Mouse (Mus musculus): ENCODE results near the gene Engase. TPM values are rescaled to one million over a fixed set of nuclear protein-coding genes. Genes with fewer than 3 reads are reported as not detected.

Engase gene
- polyA plus RNA-seq, 1 experiment from 2014 or later = 3.9 TPM

GRCm38 (mm10) chr11:118433398-118433868, 43.2 kb upstream of the Engase start:
- Histone ChIP-seq H3K4me3 (ENCODE audit: low read depth, low read length) (no peak overlapping the region), H3K9ac (ENCODE audit: low read length) (no peak overlapping the region; the same call in 1 of the 2 replicates)
- 51% methylated on average over 10 of the region's 10 CpGs for WGBS

GRCm38 (mm10) chr11:118434093-118434492, 42.5 kb upstream of the Engase start:
- H3K9ac ChIP-seq (ENCODE audit: low read length) = peak overlapping the region; percentile 35; the same call in 1 of the 2 replicates
- H3K27me3 ChIP-seq (replicated peaks; ENCODE audit: control insufficient read depth, insufficient read depth, low read length) = no peaks in the 10 kb centered on the region
- DNase-seq (ENCODE audit: low spot score) = no peak
- H3K27ac ChIP-seq (ENCODE audit: low read depth, low read length) = no peak overlapping the region
- peaks cover 30% of the 10 kb centered on the region for H3K4me1 ChIP-seq (ENCODE audit: control insufficient read depth, insufficient read depth, low read length)
- no peaks in the 10 kb centered on the region for H3K36me3 ChIP-seq (ENCODE audit: control insufficient read depth, insufficient read depth, low read length)
- peak overlapping the region; percentile 29 for H3K4me2 ChIP-seq (ENCODE audit: low read length)
- H3K4me3 ChIP-seq (ENCODE audit: low read depth, low read length) = no peak overlapping the region
- 54% methylated on average over 13 of the region's 13 CpGs for WGBS
- ATAC-seq = no peak
- no peaks in the 10 kb centered on the region for H3K9me3 ChIP-seq (replicated peaks; ENCODE audit: control insufficient read depth, low read length)

More at GRCm38 (mm10) chr11:118433398-118433868, 43.2 kb upstream of the Engase start:
- no peaks in the 10 kb centered on the region for H3K27me3 ChIP-seq (replicated peaks; ENCODE audit: control insufficient read depth, insufficient read depth, low read length)
- no peak overlapping the region for H3K27ac ChIP-seq (ENCODE audit: low read depth, low read length)
- ATAC-seq = peak; percentile 30; the same call in 1 of the 2 replicates
- H3K9me3 ChIP-seq (replicated peaks; ENCODE audit: control insufficient read depth, low read length) = no peaks in the 10 kb centered on the region
- DNase-seq (ENCODE audit: low spot score) = peak; percentile 67
- peaks cover 29% of the 10 kb centered on the region for H3K4me1 ChIP-seq (ENCODE audit: control insufficient read depth, insufficient read depth, low read length)
- H3K4me2 ChIP-seq (ENCODE audit: low read length) = peak overlapping the region; percentile 29
- no peaks in the 10 kb centered on the region for H3K36me3 ChIP-seq (ENCODE audit: control insufficient read depth, insufficient read depth, low read length)

GRCm38 (mm10) chr11:118436471-118436935, 40.1 kb upstream of the Engase start:
- H3K36me3 ChIP-seq (ENCODE audit: control insufficient read depth, insufficient read depth, low read length) = no peaks in the 10 kb centered on the region
- WGBS = 10% methylated on average over 6 of the region's 6 CpGs
- H3K27ac ChIP-seq (ENCODE audit: low read depth, low read length) = no peak overlapping the region; the same call in 1 of the 2 replicates
- H3K4me1 ChIP-seq (ENCODE audit: control insufficient read depth, insufficient read depth, low read length) = peaks cover 34% of the 10 kb centered on the region
- no peaks in the 10 kb centered on the region for H3K9me3 ChIP-seq (replicated peaks; ENCODE audit: control insufficient read depth, low read length)
- DNase-seq (ENCODE audit: low spot score) (peak; percentile 73), ATAC-seq (peak; percentile 54)
- no peaks in the 10 kb centered on the region for H3K27me3 ChIP-seq (replicated peaks; ENCODE audit: control insufficient read depth, insufficient read depth, low read length)
- no peak overlapping the region for H3K4me3 ChIP-seq (ENCODE audit: low read depth, low read length)
- no peak overlapping the region for H3K9ac ChIP-seq (ENCODE audit: low read length)
- no peak overlapping the region for H3K4me2 ChIP-seq (ENCODE audit: low read length)

- H3K4me1 ChIP-seq (ENCODE audit: control insufficient read depth, insufficient read depth, low read length) = peaks cover 30% of the 10 kb centered on the region
- H3K27me3 ChIP-seq (replicated peaks; ENCODE audit: control insufficient read depth, insufficient read depth, low read length) = no peaks in the 10 kb centered on the region
- H3K4me2 ChIP-seq (ENCODE audit: low read length) = 0 out of 2 replicates have a peak overlapping the region, but pooled peaks have one; percentile 5
- DNase-seq (ENCODE audit: low spot score) (peak; percentile 88), ATAC-seq (peak; percentile 86)
- no peaks in the 10 kb centered on the region for H3K36me3 ChIP-seq (ENCODE audit: control insufficient read depth, insufficient read depth, low read length)
- H3K9me3 ChIP-seq (replicated peaks; ENCODE audit: control insufficient read depth, low read length) = no peaks in the 10 kb centered on the region
- WGBS = 9% methylated on average over 11 of the region's 11 CpGs
- H3K4me3 ChIP-seq (ENCODE audit: low read depth, low read length) = no peak overlapping the region
- no peak overlapping the region; the same call in 1 of the 2 replicates for H3K9ac ChIP-seq (ENCODE audit: low read length)
- peak overlapping the region; percentile 81 for H3K27ac ChIP-seq (ENCODE audit: low read depth, low read length)
Observed at GRCm38 (mm10) chr11:118438665-118439414, 37.8 kb upstream of the Engase start.

- no peak for ATAC-seq
Observed at GRCm38 (mm10) chr11:118442691-118443090, 33.9 kb upstream of the Engase start.

GRCm38 (mm10) chr11:118443201-118443970, 33.2 kb upstream of the Engase start:
- H3K4me1 ChIP-seq (ENCODE audit: control insufficient read depth, insufficient read depth, low read length) = peaks cover 12% of the 10 kb centered on the region
- DNase-seq (ENCODE audit: low spot score) = peak; percentile 80
- peak; percentile 45; the same call in 1 of the 2 replicates for ATAC-seq
- no peak overlapping the region for H3K4me2 ChIP-seq (ENCODE audit: low read length)
- no peaks in the 10 kb centered on the region for H3K36me3 ChIP-seq (ENCODE audit: control insufficient read depth, insufficient read depth, low read length)
- H3K9ac ChIP-seq (ENCODE audit: low read length) = no peak overlapping the region
- H3K9me3 ChIP-seq (replicated peaks; ENCODE audit: control insufficient read depth, low read length) = no peaks in the 10 kb centered on the region
- no peak overlapping the region for H3K27ac ChIP-seq (ENCODE audit: low read depth, low read length)
- WGBS = 38% methylated on average over 11 of the region's 11 CpGs
- 0 out of 2 replicates have a peak, but pooled peaks cover 3% of the 10 kb centered on the region for H3K27me3 ChIP-seq (replicated peaks; ENCODE audit: control insufficient read depth, insufficient read depth, low read length)
- H3K4me3 ChIP-seq (ENCODE audit: low read depth, low read length) = no peak overlapping the region

More at GRCm38 (mm10) chr11:118442691-118443090, 33.9 kb upstream of the Engase start:
- Histone ChIP-seq H3K9me3 (replicated peaks; ENCODE audit: control insufficient read depth, low read length) (no peaks in the 10 kb centered on the region), H3K36me3 (ENCODE audit: control insufficient read depth, insufficient read depth, low read length) (no peaks in the 10 kb centered on the region), H3K4me3 (ENCODE audit: low read depth, low read length) (no peak overlapping the region), H3K4me1 (ENCODE audit: control insufficient read depth, insufficient read depth, low read length) (peaks cover 16% of the 10 kb centered on the region), H3K9ac (ENCODE audit: low read length) (no peak overlapping the region), H3K27ac (ENCODE audit: low read depth, low read length) (no peak overlapping the region), H3K4me2 (ENCODE audit: low read length) (no peak overlapping the region), H3K27me3 (replicated peaks; ENCODE audit: control insufficient read depth, insufficient read depth, low read length) (0 out of 2 replicates have a peak, but pooled peaks cover 3% of the 10 kb centered on the region)
- no peak for DNase-seq (ENCODE audit: low spot score)
- 86% methylated on average over 13 of the region's 13 CpGs for WGBS

GRCm38 (mm10) chr11:118445843-118446242, 30.8 kb upstream of the Engase start:
- H3K4me2 ChIP-seq (ENCODE audit: low read length) = no peak overlapping the region
- H3K27ac ChIP-seq (ENCODE audit: low read depth, low read length) = no peak overlapping the region
- peak; percentile 72 for ATAC-seq
- no peaks in the 10 kb centered on the region for H3K4me1 ChIP-seq (ENCODE audit: control insufficient read depth, insufficient read depth, low read length)
- WGBS = 15% methylated on average over 3 of the region's 3 CpGs
- DNase-seq (ENCODE audit: low spot score) = peak; percentile 89
- H3K27me3 ChIP-seq (replicated peaks; ENCODE audit: control insufficient read depth, insufficient read depth, low read length) = 0 out of 2 replicates have a peak, but pooled peaks cover 3% of the 10 kb centered on the region
- H3K4me3 ChIP-seq (ENCODE audit: low read depth, low read length) = no peak overlapping the region
- no peak overlapping the region for H3K9ac ChIP-seq (ENCODE audit: low read length)
- H3K9me3 ChIP-seq (replicated peaks; ENCODE audit: control insufficient read depth, low read length) = no peaks in the 10 kb centered on the region
- no peaks in the 10 kb centered on the region for H3K36me3 ChIP-seq (ENCODE audit: control insufficient read depth, insufficient read depth, low read length)

GRCm38 (mm10) chr11:118447346-118447745, 29.3 kb upstream of the Engase start:
- no peaks in the 10 kb centered on the region for H3K36me3 ChIP-seq (ENCODE audit: control insufficient read depth, insufficient read depth, low read length)
- H3K9me3 ChIP-seq (replicated peaks; ENCODE audit: control insufficient read depth, low read length) = no peaks in the 10 kb centered on the region
- DNase-seq (ENCODE audit: low spot score) (no peak), ATAC-seq (no peak)
- H3K4me1 ChIP-seq (ENCODE audit: control insufficient read depth, insufficient read depth, low read length) = no peaks in the 10 kb centered on the region
- no peak overlapping the region for H3K27ac ChIP-seq (ENCODE audit: low read depth, low read length)
- no peak overlapping the region for H3K9ac ChIP-seq (ENCODE audit: low read length)
- H3K27me3 ChIP-seq (replicated peaks; ENCODE audit: control insufficient read depth, insufficient read depth, low read length) = 0 out of 2 replicates have a peak, but pooled peaks cover 3% of the 10 kb centered on the region
- H3K4me2 ChIP-seq (ENCODE audit: low read length) = no peak overlapping the region
- WGBS = 80% methylated on average over 4 of the region's 4 CpGs
- H3K4me3 ChIP-seq (ENCODE audit: low read depth, low read length) = no peak overlapping the region

All from forebrain, embryonic 14.5 days (tissue).